Mouse (Mus musculus) liver (tissue): ENCODE results near the gene Ccdc97.

Experiments used
- DNase-seq: peaks from one replicate; pipeline ENCODE4 v3.0.0-alpha.2; 2020; ENCODE audit warnings: mixed read lengths

Ccdc97 gene

DNA sequence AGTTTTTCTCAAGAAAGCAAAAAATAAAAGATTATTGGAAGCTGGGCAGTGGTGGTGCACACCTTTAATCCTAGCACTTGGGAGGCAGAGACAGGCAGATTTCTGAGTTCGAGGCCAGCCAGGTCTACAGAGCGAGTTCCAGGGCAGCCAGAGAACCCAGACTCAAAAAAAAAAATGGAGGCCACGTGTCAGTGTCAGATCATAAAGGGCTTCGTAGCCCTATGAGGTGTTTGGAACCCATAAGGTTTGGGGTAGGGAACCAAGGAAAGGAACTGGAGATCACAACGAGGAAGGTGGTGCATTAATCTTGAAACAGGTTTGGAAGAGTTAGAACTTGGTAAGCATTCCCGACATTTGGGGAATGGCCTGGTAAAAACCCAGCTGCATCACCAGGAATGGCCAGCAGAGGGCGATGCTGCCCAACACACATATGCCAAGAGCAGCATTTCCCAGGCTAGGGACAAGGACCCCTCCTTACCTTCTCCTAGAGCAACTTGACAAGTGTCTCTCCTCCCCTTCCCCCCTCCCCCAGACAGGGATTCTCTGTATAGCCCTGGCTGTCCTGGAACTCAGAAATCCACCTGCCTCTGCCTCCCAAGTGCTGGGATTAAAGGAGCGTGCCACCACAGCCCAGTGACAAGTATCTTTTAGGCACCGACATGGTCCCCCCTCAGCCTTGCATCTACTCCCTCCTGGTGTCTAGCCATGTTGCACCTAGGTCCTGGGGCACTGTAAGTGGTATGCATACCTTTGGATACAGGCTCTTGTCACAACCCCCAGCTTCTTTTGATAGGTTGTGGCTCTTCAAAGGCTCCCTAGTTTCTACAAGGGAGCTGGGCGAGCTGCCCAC is 1.1 kb upstream of the Ccdc97 start:
- DNase-seq, result peak; percentile 82

DNA sequence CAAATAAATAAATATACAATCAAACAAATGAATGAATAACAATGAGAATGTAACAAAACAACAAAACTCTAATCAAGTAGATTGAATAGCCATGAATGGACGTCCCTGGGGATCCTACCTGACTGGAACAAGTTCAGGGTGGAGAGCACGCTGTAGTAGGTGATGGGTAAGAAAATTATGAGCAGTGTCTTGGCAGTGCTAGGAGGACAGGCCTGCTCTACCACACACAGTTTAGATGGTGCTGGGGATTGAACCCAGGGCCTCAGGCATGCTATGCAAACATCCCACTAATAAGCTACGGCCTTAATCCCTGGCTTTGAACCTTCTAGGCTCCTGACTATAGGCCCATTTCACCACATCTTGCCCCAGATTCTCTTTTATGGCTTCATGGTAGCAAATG is 1.4 kb downstream of the Ccdc97 start:
- no peak for DNase-seq

DNA sequence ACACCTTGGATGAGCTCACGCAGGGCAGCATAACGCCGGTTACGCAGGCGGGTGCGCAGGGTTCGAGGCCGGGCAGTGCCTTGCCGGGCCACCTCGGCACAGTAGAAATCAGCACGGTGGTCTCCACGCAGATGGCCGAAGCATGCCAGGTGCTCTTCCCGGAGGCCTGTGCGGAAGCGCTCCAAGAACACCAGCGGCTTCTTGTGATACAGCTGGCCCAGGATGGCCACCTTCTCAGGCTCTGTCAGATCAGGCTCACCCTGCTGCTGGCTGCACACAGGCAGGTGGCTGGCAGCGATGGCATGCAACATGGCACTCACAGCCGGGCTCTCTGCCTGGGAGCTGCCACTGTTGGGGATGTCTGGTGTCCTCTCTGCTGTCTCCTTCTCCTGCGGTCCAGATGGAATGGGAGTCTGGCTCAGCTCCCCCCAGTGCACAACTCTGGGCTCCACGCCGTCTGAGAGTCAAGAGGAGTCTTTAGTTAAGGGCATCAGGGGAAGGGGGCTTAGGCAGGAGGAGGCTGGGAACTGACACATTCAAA is 3.1 kb downstream of the Ccdc97 start:
- no peak for DNase-seq

DNA sequence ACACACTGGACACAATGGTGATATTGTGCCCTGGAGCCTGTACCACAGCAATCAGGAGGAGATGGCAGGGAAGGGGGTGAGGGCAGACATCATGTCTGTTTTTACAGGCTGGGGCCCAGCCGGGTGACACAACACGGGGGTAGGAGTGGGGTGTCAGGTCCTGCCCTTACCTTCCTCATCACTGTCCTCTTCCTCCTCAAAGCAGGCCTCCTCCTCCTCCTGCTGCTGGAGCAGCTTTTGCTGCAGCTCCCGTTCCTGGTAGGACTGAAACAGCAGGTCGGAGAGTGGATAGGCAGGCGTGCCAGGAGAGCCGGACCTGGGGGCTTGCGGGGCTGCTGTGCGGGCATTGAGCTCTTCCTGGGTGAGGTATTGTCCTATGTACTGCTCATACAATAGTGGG is 4.3 kb downstream of the Ccdc97 start:
- no peak for DNase-seq

DNA sequence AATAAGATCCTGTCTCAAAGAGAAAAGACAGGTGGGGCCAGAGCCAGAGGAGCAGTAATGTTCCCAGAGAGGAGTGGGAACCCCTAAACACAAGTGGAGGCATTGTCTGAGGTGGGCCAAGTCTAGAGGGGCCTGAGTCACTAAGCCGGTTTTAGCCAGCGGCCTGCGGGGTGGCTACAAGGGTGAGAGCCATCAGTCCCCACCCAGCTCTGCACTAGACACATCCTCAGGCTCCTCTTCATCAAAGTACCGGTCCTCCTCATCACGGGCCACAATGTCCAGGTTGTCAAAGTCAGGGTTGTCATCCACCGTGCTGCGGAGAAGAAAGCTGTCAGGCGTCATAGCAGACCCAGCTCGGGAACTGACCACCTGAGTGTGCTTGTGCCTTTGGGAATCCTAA is 6.1 kb downstream of the Ccdc97 start:
- no peak for DNase-seq

DNA sequence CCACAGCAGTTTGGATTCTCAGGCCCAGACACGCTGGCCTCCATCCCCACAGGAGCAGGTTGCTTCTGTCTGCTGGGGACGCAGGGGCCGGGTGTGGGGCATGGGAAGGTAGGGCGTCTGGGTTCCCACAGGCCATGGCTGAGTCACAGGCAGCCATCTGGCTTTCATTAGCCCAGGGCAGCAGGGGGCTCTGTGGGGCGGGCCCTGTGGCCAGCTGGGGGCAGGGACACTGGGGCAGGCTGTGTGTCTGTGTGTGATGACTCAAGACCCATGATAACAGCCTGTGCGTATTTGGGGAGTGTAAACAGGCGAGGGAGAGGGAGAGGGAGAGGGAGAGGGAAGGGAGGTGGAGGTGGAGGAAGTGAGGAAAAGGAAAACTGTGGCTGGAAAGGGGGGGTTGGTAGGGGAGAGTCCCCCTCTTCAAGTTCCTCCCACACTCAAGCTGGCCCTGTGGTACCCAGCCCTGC is 7.1 kb downstream of the Ccdc97 start:
- no peak for DNase-seq

DNA sequence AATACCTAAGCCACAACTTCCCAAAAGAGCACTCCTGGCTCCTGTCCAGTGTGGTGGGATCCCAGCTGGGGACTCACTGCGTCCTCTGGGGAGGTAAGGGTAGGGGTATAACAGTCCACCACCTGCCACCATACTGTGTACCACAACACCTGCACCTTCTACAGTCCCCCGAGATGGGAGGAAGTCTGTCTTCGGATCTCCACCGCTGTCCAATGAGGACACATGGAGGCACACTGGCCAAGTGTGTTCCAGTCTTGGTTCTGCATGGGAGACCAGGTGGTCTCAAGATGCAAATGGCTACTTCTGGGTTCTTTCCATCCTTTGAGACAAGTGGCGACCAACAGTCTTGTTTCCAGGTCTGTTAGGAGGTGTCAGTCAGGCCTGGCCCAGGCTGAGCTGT is 7.7 kb downstream of the Ccdc97 start:
- no peak for DNase-seq

DNA sequence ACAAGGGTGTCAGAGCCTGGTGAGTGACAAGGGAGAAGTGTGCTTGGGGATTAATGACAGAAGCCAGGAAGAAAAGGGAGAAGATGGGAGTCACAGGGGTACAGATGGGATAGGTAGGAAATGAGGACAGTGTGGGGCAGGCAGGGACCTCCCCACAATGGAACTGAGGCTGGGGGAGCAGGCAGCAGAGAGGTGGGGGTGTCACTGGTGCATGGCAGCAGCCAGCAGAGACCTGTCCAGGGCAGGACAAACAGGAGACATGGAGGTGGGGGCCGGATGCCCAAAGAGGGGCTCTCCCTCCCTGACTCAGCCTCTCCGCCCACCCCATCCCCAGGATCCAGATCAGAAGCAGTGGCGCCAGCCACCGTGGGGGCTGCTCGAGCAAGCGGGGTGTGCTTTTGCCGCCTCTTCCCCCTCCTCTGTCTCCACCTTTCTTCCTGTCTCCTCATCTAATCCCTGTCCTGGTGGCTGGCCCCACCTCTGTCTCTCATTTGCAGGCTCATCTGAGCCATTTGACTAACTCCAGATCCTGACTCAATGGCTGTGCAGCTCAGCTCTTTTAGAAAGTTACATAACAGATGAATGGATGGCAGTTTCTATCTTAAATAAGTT is 8.3 kb downstream of the Ccdc97 start:
- DNase-seq, result no peak

DNA sequence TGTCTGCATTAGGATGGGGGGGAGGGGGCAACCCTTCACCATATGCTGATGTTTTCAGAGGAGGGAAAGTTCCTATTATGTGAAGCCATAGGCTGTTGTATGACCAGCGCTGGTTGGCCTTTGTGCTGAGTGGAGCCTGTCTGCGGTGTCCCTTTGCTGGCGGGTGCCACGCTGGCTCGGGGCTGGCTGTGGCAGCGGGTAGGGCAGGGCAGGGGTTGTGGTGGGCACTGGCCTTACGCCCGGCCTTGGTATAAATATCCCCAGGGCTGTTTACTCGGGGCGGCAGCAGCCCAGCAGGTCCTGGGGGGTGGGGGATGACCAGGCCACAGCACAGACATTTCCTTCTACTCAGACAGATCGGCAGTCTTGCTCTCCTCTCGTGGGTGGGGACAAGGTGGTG is 8.9 kb downstream of the Ccdc97 start:
- no peak for DNase-seq

DNA sequence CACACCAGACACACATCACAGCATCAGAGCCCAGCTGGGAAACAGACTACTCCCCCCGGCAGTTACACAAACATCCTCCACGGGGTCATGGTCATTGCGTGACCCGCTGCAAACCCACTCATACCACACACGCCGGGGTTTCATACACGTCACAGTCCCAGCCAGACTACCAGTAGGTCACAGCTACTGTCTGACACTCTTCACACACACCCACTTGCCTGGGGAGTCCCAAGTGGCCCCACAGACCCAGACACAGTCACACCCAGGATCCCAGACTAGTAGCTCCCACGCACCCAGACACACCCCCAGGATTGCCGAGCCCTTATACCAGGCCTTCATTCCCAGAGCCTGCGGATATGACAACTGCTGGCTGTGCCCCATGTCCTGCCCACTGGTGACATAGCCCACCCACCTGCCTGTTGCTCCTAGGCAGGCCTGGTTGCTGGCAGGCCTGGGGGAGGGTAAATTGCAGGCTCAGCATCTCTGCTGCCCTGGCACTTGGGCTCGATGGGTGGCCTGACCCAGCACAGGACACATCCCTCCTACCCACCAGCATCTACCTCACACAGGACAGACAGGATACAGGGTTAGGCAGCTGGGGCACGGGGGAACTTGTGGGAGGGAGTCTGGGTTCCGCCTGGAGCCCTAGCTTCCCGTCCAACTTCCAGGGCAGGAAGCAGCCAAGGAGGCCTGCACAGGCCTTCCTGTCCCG is 11.2 kb downstream of the Ccdc97 start:
- DNase-seq, result no peak

DNA sequence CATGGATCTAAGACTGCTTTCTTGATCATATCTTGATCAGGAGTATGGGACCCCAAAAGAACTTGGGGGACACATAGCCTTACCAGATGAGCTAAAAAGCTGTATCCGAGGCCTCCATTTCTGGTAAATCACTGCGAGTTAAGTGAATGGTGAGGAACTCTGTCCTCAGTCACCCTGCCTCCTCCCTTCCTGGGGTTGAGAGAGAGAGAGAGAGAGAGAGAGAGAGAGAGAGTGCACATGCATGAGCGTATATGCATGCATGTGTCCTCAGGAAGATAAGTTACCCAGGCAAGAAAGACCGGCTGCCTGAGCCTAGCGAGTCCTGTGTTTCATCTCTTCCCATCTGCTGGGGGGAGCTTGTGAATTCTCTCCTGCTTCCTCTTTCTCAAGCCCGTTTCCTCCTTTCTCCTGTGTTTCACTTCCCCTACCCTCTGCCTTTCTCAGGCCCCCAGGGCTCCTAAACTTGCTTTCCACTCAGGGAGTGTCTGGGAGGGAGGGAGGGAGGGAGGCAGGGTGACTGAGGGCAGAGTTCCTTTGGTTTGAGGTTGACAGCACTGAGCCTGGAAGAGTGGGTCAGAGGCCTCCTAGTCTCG is 12.2 kb downstream of the Ccdc97 start:
- DNase-seq, result no peak

DNA sequence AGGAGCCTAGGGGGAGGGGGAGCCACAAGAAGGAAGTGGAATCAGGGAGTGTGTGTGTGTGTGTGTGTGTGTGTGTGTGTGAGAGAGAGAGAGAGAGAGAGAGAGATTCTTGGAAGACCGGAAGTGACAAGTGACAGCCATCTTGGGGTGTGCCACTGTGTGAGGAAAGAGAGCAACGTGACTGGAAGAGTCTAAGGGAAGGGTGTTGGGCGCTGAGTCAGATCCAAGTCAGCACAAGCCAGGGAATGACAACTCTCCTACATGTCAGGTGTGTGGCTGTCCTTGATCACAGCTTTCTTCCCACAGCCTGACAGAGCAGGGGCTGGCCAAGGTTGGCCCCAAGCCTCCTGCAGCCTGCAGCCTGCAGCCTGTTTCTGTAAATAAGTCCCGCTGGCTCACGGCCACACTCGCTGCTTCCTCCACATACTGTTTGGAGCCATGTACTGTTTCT is 13.1 kb downstream of the Ccdc97 start:
- DNase-seq, result no peak

DNA sequence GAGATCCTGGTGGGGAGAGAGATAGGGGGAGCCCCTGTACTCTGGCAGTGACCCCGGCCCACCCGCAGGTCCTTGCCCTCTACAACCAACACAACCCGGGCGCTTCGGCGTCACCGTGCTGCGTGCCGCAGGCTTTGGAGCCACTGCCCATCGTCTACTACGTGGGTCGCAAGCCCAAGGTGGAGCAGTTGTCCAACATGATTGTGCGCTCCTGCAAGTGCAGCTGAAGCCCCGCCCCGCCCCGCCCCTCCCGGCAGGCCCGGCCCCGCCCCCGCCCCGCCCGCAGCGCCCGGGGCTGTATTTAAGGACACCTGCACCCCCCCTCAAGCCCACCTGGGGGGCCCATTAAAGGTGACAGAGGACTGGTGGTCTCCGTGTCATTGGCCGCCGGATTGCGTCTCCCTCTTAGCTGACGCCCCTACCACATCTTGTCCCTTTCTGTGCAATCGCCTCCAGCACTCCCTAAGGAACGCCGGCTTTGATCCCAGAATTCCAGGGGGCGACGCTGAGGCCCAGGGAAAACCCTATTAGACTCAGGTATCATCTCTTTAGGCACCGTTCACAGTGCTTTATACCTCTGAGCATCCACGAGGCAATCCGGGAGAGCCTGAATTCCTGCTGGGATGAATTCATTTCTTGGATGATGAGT is 14.0 kb downstream of the Ccdc97 start:
- peak; percentile 70 for DNase-seq

DNA sequence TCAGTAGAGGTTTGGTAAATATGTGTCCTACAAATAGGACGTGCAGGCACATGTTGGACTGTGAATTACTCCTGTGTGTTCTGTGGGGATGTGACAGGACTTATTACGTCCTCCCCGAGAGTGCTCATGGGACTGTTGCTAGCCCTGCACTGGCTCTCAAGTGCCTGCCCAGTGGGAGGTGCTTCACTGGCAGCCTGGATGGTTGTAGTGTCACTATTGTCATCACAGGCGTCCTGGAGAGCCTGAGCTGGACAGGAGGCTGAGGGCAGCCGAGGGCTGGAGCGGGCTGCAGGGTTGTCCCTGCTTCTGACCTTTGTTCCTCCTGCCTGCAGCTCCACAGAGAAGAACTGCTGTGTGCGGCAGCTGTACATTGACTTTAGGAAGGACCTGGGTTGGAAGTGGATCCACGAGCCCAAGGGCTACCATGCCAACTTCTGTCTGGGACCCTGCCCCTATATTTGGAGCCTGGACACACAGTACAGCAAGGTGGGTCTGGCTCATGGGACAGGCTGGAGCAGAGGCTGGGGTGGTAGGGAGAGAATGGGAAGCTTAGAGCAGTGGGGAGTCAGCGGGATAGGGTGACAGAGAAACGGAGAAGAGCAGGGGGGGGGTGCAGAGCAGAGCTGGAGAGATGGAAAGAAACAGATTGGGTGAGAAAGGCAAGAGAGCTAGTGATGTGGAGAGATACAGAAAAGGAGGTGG is 14.9 kb downstream of the Ccdc97 start:
- no peak for DNase-seq

DNA sequence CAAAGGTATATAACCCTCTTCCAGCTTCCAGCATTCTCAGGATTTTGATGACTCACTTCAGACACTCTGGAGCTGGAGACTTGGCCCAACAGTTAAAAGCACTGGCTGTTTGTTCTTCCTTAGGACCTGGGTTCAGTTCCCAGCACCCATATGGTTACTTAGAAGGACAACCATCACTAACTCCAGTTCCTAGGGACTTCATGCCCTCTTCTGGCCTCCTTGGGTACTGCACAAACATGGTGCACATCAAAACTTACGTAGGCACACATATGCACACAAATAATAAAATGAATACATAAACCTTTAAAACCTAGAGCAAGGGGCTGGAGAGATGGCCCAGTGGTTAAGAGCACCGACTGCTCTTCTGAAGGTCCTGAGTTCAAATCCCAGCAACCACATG is 16.5 kb downstream of the Ccdc97 start:
- DNase-seq, result no peak

DNA sequence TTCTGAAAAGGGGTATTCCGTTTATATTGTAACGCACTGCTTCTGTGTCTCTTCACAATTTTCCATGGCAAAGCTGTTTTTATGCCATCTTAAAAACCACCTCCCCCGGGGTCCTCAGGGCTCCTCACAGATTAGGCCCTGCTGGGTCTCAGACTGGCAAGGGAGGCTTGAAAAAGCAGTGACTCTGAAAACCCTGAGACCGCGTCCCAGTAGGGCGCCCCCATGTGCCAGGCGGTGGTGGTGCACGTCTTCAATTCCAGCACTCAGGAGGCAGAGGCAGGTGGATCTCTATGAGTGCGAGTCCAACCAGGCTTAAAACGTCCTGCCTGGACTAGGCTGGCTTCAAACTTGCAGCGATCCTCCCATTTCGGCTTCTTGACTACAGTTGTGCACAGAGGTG is 18.2 kb downstream of the Ccdc97 start:
- DNase-seq, result no peak

DNA sequence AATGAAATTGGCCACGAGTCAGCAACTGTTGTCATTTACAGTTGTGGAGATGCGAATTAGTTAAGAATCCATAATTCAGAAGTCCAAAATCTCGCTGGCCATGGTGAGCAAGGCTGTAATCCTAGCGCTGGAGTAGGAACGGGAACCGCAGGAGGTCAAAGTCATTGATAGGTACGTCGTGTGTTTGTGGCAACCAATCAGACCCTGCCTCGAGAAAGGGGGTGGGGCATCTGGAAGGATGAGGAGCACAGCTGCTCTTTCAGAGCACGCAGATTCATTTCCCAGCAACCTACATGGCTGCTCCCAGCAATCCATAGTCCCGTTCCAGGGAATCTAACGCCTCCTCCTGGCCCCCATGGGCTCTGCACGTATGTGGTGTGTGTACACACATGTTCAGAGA is 19.0 kb downstream of the Ccdc97 start:
- DNase-seq, result no peak

DNA sequence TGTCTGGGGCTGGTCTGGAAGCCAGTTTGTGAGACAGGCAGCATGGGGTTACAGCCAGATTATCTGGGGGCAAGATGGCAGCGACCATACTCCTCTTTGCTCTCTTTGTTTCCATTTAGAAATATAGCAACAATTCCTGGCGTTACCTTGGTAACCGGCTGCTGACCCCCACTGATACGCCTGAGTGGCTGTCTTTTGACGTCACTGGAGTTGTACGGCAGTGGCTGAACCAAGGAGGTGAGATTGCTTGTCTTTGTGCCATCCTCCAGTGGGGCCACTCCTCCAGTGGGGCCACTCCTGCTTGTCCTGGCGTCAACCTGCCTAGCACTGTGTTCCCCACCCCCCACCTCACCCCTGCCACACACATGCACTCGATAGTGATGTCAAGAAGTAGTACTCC is 24.8 kb downstream of the Ccdc97 start:
- DNase-seq, result no peak

DNA sequence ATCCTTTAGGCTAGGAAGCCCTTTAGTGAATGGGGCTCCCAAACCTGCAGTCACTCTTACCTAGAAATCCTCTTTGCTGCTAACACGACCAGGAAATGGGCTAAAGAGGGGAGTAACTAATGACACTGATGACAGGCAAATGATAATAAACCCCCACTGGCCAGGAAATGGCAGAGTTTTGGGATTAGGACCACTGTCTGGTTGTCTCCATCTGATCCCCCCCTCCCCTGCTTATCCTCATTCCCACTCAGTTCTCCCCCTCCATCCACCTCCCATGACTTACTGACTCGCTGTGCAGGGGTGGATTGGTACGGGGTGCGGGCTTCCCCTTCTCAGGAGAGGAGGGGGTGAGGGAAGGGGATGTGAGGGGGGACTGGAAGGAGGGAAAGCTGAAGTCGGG is 28.8 kb downstream of the Ccdc97 start:
- no peak for DNase-seq

DNA sequence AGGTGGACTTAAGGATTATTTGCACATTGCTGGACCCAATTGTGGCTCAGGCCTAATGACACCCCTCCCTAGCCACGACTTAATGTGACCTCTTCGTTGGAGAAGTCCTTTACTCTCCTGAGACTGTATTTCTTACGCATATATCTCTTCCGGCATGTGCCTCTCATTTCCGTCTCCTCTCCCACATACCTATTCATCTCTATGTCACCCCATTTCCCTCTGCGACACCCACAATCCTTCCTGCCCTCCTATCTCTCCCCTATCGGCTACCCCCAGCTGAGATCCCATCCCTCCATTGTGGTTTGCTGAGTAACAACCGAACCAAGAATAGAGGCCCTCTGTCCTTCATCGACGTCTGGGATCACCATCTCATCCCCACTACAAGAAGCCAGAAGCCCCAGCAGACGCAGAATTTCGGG is 29.3 kb downstream of the Ccdc97 start:
- DNase-seq, result peak; percentile 51

DNA sequence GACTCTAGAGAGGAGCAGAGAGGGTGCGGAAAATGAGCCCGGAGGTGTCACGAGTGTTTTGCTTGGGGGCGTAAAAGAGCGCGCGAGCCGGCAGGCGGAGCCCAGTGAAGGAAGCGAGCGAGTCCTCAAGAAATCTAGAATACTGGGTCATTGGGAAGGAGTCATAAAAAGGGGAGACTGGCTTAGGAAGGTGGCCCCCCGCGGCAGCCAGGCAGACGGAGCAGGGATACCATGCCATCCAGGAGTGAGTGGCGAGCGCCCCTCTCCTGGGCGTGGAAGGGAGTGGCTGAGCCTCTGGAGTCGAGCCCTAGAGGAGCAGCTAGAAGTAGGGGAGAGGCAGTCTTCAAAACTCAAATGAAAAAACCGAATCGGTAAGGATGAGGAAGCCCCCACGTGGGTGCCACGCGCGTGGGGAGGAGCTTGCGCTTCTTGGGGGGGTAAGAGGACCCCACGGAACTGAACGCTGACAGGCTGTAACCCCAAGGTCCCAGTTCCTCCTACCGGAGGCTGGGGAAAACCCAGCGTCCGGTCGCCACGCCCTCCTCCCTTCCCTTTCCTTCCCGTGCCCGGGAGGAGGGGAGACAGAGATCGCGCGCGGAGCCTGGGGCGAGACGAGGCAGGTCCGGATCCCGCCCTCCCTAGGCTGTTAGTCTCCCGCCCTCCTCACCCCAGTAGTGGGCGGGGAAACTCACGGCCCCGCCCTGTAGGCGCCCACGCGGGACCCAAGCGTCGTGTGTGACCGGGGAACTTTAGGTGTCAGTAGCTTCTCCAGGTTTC is 29.9 kb downstream of the Ccdc97 start:
- DNase-seq, result peak; percentile 92
